Mouse (Mus musculus): ENCODE results near the gene Gins3.
A peak's percentile ranks its signal among the peaks of the same experiment; 100 is the strongest.
"Not testable (repeated sequence)": the region's sequence is repeated elsewhere in the genome, so short reads cannot be mapped to it uniquely, and the experiment has no call there.

Gins3 gene

DNA sequence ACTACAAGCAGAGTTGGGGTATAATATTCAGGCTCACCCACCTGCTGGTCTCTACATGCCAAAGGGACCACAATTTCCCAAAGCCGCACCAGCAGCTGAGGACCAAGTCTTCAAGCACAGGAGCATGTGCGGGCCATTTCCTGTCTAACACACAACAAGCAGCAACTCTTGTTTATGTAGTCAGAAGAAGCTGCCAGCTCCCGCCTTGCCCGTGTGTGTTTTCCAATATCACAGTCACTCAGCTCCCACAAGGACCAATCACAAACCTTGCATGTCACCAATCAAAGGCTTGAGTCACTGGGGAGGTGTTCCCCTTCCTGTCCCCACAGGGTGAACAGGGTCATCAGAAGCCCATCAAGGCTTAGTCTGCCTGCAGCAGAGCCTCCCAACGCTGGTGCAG, 20.1 kb downstream of the Gins3 start:
- no peak for DNase-seq (ENCODE audit: low read depth, low spot score)

DNA sequence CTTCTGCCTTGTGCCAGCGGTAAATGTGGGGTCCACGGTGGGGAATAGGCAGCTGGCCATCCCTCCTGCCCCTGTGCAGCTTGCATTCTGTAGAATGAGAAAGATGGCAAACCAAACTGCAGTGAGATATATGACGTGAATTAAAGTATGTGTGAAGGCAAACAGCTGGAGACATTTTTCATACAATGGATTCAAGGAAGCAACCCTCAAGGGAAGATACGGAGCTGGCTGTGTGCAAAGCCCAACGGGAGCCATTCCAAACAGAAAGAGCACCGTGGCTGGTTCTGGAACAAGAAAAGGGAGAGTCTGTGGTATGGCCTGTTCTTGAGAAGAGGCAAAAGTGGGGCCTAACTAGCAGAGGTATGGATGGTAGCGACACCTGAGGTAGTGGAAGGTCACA, 22.6 kb downstream of the Gins3 start:
- DNase-seq (ENCODE audit: low read depth, low spot score) = no peak

DNA sequence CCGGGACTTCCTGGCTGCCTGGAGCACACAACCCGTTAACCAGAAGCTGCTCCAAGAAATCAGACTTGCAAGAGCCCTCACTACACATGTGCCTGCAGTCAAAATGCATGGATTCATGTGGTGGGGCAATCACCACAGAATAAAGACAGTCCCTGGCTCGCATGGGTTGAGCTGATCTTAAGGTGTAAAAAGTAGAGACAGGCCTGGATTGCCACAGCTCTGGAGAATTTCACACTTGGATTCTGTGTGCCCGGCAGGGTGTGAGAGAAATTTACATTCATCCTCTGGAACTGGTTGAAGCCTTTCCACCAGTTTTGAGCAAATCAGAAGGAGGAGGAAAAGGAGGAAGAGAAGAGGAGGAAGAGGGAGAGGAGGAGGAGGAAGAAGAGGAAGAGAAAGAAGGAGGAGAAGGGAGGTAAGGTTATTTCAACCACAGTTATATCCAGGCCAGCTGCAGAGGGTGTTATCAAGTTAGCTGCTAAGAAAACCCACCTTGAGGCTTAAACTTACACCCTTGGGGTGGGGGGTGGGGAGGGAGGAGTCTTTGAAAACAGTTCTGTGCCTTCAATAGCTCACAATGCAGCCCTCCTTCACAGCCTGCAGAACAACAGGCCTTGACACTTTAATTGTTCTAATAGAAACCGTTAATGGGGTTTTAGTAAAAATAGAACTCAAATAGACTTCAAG, 23.2 kb downstream of the Gins3 start:
- DNase-seq (ENCODE audit: low read depth, low spot score) = no peak

DNA sequence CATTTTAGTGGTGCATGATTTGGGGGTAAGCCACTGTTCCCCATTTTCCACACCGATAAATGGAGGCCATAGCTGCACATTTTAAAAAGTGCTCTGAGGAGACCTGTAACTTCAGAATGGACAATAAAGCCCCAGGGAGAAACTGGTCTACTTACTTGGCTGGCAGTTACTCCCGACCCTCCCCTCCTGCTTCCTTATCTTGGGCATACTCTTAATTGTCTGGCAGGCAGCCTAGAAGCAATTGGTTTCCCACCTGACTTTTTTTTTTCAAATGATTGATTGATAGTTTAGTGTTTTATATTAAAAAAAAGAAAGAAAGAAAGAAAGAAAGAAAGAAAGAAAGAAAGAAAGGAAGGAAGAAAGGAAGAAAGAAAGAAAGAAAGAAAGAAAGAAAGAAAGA, 24.3 kb downstream of the Gins3 start:
- DNase-seq (ENCODE audit: low read depth, low spot score) = no peak

DNA sequence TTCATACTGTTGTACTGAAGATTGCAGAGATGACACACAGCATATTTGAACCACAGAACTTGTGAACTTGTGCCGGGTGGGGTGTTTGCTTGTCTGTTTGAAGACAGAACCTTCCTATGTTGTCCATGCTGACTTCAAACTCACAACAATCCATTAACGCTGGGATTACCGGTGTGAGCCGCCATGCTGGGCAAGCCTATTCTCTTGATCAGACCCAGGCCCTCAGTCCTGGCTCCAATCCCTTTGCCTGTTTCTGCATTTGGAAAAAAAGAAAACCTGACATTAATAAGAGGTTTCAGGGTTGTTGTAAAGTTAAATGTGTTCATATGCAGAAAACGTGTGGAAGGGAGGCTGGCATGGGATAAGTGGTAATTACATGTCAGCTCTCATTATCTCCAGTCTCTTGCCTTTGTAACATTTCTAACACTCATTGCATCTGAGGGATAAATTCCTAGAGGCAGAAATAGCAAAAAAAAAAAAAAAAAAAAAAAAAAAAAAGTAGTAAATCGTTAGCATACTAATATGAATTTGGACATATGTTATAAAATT, 27.2 kb downstream of the Gins3 start:
- no peak for DNase-seq (ENCODE audit: low read depth, low spot score)

DNA sequence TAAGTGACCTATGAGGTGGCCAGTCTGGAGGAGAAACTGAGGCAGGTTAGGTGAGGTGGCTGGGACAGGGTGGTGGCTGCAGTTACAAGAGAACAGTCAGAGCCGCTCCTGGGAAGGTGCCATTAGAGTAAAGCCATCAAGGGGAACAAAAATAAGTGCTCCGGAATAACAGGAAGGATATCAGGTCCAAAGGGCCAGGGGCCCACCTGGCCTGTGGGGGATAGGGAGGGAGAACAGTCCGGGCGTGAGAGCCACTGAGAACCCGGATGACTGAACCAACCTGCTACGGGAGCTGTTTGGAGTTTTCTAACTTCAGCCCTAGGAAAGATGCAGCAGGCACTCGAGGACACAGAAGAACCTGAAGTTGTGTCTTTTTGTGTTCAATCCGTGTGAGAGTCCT, 27.8 kb downstream of the Gins3 start:
- no peak for DNase-seq (ENCODE audit: low read depth, low spot score)

DNA sequence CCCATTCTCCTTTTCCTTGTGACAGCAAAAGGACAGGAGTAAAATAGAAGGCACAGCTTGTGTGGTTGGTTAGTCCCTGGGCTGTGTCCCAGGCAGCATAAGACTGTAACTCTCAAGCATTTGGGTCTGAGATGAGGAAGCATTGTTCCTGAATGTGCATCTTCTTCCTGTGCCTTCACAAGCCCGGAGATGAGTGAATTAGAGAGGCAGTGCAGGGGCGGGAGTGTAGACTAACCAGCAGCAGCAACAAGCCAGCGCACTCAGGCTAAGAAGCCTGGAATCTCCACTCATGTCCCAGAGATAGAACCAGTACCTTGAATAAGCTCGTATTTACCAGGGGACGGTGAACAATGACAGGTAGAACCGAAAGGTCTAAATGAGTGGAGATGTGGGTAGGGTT, 28.3 kb downstream of the Gins3 start:
- no peak for DNase-seq (ENCODE audit: low read depth, low spot score)

DNA sequence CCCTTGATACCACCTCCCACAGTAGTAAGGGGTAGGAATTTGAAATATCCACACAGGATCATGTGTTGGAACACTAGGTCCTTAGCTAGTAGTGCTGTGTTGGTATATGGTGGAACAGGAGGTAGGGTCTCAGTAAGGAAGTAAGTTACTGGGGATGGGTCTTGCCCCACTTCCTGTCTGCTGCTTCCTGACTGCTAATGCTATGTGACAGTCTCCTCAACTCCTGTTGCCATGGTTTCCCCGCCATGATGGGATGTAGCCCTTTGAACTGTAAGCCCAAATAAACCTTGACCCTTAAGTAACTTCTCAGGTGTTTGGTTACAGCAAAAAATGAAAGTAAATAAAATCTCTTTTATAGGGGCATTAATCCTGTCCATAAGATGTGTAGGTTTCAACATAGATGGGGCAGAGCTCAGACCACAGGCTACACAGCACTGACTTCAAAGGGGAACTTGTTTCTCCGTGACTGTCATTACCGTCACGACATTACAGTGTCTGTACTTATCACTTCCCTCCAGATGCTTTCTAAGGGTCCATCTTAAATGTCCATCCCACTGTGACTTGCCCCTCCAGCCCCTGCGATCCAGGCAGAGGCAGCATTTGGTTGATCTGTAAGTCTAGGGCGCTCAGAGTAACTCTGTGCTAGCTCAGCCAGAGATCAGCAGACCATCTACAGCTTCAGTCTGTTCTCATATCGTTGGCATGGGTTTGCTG, 29.8 kb downstream of the Gins3 start:
- no peak for DNase-seq (ENCODE audit: low read depth, low spot score)

DNA sequence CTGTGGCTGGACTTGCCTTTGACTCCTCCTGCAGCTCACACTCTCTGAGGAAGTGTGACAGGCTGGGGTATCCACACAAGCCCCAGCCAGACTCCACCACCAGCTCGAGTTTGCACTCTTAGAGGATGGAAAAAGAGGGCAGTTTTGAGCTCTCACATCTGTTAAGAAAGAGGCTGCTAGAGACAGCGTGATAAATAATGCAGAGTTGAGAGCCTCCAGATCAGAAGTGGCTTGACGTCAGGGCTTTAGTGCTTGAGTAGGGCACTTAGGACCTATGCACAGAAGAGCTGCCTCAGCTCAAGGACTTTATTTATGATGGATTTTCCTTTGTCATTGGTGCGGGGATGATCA, 30.3 kb downstream of the Gins3 start:
- DNase-seq (ENCODE audit: low read depth, low spot score) = no peak

DNA sequence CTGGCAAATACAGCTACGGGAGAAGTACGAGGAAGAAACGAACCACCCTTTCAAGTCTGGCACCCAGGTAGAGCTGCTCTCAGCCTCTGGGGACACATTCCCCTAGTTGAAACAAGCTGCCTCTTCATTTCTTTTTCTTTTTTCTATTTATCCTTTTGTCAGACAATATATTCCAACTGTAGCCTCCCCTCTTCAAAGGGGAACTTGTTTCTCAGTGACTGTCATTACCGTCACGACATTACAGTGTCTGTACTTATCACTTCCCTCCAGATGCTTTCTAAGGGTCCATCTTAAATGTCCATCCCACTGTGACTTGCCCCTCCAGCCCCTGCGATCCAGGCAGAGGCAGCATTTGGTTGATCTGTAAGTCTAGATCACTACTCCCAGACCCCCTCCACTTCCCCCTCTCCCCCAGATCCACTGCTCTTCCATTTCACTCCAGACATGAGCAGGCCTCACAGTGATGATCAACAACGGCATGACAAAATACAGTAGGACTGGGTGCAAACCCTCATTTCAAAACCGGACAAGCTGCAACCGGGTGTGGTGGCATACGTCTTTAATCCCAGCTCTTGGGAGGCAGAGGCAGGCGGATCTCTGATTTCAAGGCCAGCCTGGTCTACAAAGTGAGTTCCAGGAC, 32.7 kb downstream of the Gins3 start:
- DNase-seq (ENCODE audit: low read depth, low spot score) = not testable (repeated sequence)

DNA sequence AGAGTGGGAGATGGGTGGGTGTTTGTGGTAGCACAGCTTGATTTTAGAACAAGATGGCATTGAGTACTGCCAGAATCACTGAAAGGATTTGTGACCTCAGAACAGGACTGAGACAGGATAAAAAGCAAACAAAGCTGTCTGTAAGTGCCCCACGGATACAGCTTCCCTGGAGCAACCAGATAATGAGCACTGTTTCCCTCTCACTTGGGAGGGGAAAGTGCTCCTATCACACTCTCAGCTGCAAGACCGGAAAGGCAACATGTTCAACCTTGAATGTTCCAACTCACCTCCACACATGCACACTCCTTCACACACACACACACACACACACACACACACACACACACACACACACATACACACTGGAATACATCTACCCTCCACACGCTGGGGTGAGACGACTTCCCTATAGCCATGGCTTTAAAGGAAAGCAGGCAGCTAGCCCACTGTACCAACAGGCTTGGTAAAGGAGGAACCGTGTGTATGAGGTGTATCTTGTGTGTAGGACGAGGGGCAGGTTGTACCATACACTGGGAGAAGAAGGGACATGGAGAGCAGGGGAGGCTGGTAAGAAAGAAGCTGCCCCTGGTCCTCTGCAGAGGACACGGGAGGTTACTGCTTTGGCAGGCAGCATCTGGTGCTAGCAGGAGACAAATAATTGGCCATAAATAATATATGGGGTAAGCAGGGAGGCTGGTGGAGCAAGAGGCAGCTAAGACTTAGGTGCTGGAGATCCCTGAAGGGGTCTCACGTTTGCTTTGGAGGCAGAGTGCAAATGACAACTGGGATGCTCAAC, 35.1 kb downstream of the Gins3 start:
- no peak for DNase-seq (ENCODE audit: low read depth, low spot score)

DNA sequence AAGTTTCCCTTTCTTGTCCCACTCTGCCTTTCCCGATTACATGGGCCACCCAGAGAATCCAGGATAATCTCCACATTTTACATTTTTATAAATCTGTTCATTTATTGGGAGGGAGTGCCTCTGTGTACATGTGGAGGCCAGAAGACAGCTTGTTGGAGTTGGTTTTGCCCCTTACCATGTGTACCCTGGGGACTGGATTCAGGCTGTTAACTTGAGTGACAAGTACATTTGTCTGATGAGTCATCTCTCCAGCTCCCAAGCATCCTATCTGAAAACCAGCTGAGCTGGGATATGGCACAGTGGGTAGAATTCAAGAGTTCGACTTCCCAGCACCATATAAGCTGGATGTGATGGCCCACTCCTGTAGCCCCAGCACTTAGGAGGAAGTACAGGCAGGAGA, 36.7 kb downstream of the Gins3 start:
- no peak for DNase-seq (ENCODE audit: low read depth, low spot score)

DNA sequence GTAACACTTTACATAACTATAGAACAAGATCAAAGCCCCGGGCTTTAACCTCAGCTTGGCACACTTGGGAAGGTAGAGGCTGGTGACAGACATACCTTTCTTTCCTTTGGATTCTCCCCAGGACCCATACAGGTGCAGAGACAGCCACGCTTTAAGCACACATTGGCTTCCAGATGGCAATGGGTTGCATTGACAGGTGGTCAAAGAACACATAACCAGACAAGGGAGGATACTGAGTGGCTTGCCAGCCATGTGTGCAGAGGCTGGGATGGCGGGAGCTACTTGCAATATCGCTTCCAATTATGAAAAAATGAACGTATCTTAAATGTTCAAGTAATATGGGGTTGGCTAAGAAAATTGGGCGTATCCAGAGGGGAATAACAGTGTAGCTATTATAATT, 38.6 kb downstream of the Gins3 start:
- no peak for DNase-seq (ENCODE audit: low read depth, low spot score)

DNA sequence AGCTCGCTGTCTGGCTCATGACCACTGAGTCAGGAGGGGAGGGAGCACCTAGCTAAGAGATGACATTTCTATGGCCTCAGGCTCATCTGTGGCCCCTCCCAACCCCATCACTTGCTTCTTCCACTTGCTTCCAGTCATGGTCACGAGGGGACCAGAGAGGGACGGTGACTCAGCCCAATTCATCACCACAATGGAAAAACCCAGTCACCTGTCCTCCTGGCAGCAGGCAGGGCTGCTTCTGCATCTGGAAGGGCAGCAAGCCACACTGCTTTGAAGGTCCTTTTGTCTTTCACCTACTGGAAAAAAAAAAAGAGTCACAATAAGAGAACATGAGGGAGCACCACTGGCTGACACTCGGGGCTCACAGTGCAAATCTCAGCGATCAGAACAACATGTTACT, 39.6 kb downstream of the Gins3 start:
- no peak for DNase-seq (ENCODE audit: low read depth, low spot score)

DNA sequence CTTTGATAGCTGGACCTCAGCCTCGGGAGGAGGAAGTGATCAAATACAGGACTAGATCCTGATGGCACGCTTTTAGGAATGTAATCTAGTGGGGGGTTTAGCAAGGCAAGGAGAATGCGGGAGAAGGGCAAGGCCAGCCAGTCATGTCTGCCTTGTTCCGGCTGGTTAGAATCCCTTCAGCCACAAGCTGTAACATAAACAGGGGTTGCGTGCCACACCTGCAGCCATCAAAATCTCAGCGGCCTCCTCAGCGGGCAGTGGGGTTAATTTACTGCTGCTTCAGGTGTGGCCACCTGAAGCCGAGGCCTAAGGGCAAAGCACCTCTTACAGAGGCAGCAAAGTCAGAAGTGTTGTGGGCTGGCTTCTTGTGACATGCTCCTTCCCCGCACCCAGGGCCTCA, 43.4 kb downstream of the Gins3 start, which contains the start of gene Ndrg4:
Gene Ndrg4 (plus strand): TSS at position 350 of the 400 bp plus-strand sequence.
- no peak for DNase-seq (ENCODE audit: low read depth, low spot score)

DNA sequence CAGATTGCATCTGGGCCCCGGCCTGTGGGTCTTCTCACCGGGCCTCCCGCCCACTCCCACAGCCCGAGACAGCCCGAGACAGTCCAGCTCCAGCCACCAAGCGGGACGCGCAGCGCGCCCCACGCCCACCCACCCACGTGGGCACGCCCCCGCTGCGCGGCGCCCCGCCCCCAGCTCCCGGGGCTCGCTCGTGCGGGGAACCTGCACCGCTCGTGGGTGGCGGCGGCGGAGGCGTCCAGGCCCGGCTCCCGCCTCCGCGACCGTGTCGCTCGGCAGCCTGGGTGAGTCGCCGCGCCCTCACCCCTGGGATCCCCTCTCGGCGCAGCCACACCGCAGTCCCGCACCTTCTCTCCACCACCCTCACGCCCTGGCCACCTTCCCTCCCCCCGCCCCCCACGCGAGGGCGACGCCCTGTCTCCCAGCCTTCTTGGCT, 44.4 kb downstream of the Gins3 start:
- DNase-seq (ENCODE audit: low read depth, low spot score) = no peak

DNA sequence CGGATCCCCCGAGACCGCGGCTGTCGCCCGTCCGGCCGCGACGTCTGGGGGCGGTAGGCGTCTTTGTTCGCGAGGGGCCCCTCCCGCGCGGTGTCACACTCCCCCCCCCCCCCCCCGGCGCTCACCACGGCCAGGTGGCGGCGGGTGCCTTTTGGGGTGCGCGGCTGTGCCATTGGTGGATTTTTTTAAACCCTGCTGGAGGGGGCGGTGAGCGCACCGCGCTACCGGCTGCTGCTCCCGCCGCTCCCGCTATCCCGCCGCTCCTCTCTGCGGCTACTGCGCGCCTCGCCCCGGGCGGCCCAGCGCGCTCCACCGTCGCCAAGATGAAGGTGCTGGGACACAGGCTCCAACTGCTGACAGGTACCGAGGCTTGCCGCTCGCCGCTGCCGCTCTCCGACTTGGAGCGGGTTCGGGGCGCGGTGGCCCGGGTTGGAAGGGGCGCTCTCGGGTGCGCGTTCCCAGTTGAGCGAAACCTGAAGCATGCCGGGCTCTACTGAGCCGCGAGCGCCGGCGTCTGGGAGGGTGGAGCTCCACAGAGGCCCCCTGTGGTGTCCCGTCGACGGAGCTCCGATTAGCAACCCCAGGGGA, 44.9 kb downstream of the Gins3 start:
- DNase-seq (ENCODE audit: low read depth, low spot score) = no peak

DNA sequence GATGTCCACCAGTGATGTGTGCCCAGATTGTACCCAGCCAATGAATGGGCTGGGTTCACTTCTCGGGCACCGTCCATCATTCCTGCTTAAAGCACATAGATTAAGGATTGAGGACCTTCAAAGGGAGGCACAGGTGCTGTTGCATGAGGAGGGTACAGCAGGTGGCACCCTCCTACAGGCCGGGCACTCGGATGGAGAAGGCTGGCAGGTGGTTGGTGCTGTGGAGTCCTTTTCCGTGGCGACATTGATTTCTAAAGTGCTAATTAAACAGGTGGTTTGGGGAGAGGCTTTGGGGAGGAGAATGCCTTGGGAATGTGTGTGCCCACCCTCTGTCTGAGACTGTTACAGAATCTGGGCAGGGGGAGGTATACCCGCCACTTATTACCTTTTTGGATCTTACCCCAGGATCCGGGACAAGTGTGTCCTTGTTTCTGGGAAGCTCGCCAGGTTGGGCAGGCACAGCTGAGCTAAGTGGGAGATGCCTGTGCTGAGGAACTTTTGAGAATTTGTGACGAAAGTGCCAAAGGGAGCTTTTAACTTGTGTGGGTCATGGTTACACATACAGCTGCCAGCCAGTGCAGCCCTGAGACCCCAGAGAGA, 54.9 kb downstream of the Gins3 start:
- DNase-seq (ENCODE audit: low read depth, low spot score) = no peak

DNA sequence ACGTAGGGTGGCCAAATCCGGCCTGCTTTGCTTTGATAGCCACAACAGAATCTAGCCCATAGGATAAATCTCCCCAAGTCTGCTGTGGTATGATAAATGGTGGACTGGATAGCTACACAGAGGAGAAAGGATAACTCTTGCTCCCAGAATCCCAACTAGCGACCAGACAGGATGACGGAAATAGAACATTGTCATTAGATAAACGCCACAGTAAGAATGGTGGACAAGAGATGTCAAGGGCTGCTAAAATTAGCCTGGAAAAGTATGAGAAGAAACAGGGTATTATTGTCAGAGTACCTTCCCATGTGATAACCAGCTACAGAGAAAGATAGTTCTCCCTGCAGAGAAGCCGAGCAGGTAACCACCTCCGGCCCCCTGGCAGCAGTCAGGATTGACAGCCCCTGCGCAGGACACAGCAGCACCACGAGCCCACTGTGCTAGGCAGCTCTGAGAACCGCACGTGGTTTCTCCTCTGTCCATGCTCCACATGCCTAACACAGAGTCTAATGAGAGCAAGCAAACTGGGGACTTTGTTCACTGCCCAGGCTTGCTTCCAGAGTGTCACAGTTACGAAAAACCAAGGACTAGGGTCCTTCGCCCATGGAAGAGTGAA, 57.8 kb downstream of the Gins3 start:
- peak; percentile 29 for DNase-seq (ENCODE audit: low read depth, low spot score)

DNA sequence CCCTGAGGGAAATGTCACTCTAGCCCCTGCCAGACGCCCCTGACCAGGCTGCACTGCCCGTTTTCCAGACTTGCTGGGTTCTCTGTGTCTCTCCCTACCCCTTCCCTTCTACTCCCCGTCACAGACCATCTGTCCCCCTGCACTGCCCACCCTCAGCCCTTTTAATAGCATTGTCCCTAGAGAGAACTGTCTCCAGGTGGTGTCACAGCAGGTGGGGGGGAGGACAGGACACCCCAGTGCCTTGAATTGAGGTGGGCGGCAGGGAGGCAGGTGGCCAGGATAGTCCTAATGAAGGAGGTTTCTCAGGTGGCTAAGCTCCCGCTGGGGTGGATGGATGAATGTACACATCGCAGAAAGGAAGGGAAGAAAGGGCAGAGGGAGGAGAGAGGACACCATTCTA, 61.4 kb downstream of the Gins3 start:
- DNase-seq (ENCODE audit: low read depth, low spot score) = no peak

Measured in A20 (cell line).